Mouse (Mus musculus) CD4-positive, CD25-positive, alpha-beta regulatory T cell, adult 4 months (primary cell): ENCODE data around the gene Cecr2. TPM values are rescaled to one million over a fixed set of nuclear protein-coding genes. Genes with fewer than 3 reads are reported as not detected.
"Not testable (repeated sequence)": the region's sequence is repeated elsewhere in the genome, so short reads cannot be mapped to it uniquely, and the experiment has no call there.

Experiments
- ATAC-seq: one replicate; pipeline ENCODE4 v1.8.0; 2017
- polyA plus RNA-seq, 2 experiments: library from polyadenylated mRNA; unstranded; fragments of 100-300 nt; shearing (Covaris generic); gene quantifications; one replicate each; pipeline ENCODE4 v1.2.1; 2017

Gene Cecr2
- under 1 TPM; 0.29 to 0.51 TPM for polyA plus RNA-seq

DNA sequence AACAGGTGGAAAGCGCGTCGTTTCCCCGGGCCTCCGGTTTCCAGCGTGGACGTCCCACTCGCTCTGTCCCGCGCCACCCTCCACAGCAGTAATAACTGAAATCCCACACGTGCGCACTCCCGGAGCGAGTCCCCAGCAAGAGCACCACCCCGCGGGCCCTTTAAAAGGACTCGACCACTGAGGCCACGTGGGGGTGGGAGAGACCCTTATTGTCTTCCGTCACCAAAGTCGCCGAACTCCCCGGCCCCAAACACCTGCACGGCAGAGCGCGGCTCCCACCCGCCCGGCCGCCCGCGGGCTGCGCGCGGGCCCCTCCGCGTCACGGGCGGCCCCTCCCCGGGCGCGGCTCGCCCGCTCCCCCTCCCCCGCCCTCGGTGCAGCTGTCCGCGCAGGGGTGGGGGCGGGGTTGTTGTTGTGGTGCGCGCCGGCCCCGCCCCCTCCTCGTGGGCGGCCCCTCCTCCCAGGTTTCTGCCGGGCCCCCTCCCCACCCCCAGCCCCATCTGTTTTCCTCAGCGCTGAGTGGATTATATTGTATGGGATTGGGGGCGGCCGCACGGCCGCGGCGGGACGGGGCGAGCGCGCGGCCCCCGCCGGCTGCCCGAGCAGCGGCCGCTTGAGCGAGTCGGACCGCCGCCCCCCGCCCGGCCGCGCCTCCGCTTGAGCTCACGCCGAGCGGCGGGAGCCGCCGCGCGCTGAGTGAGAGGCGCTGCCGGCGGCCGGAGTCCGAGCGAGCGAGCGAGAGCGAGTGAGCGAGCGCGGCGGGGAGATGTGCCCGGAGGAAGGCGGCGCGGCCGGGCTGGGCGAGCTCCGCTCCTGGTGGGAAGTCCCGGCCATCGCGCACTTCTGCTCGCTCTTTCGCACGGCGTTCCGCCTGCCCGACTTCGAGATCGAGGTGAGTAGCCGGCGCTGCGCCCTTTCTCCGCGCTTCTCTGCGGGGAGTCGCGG is at the start of gene Cecr2:
Gene Cecr2, plus strand, starts transcription at position 554 of the 945 bp plus-strand sequence.
- peak; percentile 45 for ATAC-seq

DNA sequence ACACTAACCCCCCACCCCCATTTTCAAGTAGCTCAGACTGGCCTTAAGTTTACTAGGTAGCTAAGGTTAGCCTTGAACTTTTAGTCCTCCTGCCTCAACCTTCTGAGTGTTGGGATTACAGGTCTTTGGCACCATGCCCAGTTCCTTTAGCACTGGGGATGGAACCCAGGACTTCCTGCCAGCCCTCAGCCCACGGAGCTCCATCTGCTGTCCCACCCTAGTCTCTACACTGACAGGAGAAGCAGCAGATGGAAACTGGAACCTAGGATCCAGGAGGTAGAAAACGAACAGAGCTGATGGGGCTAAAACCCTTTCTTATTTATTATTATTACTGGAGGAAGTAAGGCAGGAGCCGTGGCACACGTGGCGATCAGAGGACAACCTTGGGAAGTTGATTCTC is 48.6 kb upstream of the Cecr2 start:
- ATAC-seq: no peak

DNA sequence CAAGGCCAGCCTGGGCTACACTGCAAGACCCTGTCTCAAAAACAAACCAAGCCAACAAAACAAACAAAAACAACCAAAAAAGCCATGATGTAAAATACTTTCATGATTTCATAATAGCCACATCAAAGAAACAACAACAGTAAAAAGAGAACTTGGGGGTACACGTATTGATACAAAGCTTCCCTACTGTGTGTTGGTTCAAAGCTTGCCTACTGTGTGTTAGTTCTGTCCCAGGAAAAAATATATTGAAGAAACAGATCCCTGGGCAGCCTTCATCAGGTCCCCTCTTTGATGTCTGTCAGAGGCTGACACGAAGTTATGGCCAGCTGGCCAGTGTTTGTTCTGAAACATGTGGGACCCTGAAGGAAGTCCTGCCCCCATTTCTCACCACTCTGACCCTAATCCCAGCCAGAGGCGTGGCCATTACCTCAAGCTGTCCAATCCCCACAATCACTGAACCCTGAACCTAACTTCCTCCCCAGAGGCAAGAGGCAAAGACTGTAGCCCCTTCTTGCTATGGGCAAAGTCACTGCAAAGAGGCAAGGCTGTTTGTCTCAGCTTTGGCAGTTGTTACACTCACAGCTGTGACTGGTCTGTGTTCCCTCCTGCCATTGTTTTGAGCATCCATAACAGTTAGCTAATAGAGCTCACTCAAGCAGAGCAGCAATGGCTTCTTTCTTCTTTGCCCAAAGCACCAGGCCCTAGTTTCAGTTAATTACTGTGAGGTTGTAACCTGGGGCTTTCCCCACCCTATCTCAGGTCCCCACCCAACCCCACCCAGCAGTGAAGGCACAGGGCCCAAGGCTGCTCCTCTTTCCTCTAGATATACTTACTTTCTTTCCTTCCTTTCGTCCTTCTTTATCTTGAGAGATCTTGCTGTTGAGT is 47.4 kb upstream of the Cecr2 start:
- ATAC-seq: no peak

DNA sequence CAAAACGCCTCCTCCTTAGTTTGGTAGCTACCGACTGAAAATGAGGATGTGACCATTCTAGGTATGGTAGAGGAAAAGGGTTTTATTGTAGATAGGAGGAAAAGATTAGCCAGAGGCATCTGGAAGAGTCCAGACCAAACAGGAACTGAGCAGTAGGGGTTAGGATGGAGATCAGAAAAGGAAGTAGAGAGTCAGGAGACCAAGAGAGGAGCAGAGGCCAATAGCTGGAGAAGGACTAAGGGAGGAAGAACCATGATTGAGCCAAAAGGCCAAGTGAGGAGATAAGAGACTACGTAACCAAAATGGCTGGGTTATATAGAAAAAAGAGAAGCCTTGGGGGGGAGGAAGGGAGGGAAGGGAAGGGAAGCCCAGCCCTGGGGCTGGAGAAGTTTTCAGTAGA is 46.0 kb upstream of the Cecr2 start:
- ATAC-seq: no peak

GRCm38 (mm10) chr6:120625081-120625480 is 41.1 kb upstream of the Cecr2 start:
- no peak for ATAC-seq

DNA sequence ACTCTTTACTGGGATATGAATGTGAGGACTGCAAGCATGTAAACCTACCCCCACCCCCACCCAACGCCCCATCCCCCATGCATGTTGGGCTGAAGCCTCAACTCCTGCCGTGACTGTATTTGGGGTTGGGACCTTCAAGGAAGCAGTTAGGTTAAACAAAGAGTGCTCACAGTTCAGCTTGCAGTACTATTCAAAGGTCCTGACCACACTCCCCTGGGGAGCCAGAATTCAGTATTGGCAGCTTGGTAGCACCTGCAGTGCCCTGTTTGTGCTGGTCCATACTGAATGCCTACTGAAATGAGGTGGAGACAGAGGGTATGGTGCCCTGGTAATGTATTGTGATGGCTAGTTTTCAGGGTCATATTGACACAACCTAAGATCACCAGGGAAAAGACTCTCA is 39.1 kb upstream of the Cecr2 start:
- no peak for ATAC-seq

- no peak for ATAC-seq
These were observed 37.2 kb upstream of the Cecr2 start for GRCm38 (mm10) chr6:120628963-120629362.

- no peak for ATAC-seq
These were observed 30.7 kb upstream of the Cecr2 start for GRCm38 (mm10) chr6:120635391-120636028.

- ATAC-seq: no peak
These were observed 26.6 kb upstream of the Cecr2 start for GRCm38 (mm10) chr6:120639547-120639946.

- ATAC-seq: no peak
These were observed 24.2 kb upstream of the Cecr2 start for GRCm38 (mm10) chr6:120641866-120642378.

- no peak for ATAC-seq
These were observed 22.4 kb upstream of the Cecr2 start for GRCm38 (mm10) chr6:120643776-120644175.

DNA sequence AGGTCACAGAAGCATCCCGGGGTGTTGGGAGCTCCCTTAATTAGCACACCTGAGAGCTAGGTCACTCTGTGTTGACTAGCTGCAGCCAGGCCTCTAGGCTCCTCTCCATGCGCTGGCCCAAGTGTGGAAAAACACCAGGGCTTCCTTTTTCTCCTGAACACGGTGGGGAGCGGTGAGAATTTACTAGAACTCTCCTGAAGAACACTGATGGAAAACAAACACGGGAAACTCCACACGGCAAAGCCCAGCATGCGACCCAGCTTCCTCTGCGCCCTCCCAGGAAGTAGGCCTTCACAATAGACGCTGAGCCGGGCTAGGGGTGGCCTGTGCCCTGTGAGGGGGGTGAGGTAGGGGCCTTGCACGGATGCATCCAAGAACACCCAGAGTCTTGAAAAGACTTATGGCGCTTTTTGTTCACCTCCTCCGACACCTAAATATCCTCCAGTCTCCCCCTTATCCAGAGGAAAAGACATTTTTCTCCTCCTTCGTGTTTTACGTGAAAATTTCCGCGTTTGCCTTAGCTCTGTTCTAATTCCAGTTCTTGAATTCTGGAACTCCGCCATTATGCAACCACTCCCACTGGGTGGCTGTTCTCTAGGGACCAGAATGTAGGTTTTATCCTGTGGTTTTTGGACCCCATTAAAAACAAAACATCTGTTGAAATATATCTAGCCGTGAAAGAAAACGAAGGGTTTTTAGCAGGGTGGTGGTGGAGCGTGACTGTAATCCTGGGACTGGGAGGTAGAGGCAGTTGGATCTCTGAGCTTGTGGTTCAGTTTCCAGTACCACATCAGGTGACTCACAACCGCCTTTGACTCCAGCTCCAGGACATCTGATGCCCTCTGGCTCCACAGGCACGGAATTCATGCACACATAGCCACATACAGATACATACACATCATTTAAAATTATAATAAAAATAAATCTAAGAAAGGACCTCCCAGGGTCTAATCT is 21.5 kb upstream of the Cecr2 start:
- ATAC-seq: no peak

DNA sequence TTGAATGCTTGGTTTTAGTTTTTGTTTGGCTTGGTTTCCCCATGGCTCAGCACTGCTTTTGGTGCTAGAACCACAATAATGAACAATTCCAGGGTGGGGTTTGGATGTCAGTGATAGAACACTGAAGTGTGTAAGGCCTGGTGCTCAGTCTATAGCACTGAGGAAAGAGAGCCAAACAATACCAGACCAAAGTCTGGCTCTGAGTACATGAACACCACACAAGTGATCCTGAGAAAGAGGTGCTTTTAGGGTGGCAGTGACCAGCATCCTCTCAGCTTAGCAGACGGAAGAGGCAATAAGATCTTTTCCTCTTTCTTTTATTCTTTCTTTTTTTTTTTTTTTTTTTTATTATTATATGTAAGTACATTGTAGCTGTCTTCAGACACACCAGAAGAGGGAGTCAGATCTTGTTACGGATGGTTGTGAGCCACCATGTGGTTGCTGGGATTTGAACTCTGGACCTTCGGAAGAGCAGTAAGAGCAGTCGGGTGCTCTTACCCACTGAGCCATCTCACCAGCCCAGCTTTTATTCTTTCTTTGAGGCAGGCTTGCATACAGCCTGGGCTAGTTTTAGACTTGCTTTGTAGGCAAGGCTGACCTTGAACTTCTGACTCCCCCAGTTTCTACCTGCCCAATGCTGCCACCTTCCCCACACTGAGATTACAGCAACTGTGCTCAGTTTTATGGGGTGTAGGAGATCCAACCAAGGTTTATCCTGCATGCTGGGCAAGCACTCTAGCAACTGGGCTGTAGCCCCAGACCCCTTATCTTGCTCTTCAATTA is 18.7 kb upstream of the Cecr2 start:
- ATAC-seq: not testable (repeated sequence)

GRCm38 (mm10) chr6:120648205-120648604 is 18.0 kb upstream of the Cecr2 start:
- ATAC-seq: no peak

DNA sequence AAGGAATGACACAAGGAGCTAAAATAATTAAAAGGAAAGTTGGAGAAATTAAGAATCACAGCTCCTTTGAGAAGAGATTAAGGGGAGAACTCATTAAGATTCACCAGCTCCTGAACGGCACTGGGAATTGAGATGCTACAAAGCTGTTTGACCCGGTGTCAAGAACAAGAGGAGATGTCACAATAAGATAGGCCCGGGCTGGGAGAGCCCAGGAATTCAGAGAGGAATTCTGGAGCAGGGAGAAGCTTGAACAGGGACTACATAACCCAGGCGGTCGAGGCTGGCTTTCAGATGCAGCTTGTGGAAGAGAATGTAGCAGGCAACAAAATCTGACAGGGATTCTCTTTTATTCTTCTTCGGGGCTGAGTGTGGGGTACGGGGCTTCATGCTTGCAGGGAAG is 13.5 kb upstream of the Cecr2 start:
- ATAC-seq: no peak

DNA sequence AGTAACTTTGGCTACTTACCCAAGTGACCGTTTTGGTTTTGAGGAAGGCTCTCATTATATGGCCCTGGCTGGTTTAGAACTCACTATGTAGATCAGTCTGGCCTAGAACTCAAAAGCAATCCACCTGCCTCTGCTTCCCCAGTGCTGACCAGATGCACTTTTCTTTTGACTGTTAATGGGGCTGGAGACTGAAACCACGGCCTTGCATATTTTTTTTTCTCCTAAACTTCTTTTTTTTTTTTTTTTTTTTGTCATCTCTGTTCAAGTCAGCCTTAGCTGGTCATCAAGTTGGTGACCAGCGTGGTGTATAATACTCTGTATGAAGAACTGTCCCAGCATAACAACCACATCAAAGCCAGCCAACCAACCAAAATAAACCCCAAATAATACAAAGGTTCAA is 10.5 kb upstream of the Cecr2 start:
- ATAC-seq: no peak

DNA sequence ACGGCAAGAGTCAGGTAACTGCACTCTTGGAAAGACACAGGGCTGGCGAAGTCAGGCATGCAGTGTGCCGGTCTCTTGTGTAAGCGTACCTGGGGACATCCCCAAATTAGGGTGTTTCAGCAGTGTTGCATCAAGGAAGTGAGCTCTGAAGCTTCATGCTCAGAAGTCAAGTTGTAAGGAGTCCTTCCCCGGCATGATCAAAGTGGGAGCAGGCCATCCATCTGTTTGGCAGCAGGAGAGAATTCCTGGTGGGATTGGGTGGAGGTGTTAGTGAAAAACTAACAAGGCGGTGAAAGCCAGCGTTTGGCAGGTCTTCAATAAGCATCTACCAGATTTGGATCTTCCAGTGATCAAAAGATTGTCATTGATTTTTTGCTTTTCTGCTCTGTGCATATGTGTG is 7.3 kb upstream of the Cecr2 start:
- no peak for ATAC-seq

GRCm38 (mm10) chr6:120665415-120665815 is 754 bp upstream of the Cecr2 start:
- no peak for ATAC-seq

- peak; percentile 17 for ATAC-seq
These were observed 722 bp downstream of the Cecr2 start for GRCm38 (mm10) chr6:120666761-120667421.

DNA sequence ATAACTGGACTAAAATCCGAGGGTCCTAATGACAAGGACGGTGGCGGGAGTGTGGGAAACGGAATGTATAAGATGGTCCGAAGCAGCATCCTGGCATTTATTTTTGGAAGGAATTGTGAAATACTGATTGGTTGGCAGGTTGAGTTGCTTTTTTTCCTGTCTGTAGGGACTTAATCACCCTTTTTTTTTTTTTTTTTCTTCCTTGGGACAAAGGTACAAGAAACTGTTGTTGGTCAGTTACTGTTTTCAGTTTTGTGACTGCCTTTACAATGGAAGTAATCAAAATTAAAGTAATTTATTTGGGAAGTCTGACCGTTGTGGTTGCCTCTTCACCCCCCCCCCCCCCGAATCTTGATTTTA is 1.2 kb downstream of the Cecr2 start:
- no peak for ATAC-seq
